Mouse (Mus musculus): Measurements from ENCODE around the gene Rpl28.

- TF ChIP-seq CTCF (IDR thresholded peaks at IDR 0.05; ENCODE audit: control insufficient read depth, insufficient read depth, insufficient read length), result no peak
- no peak for TF ChIP-seq USF1 (IDR thresholded peaks at IDR 0.05; ENCODE audit: low read depth)
- TF ChIP-seq MAX (IDR thresholded peaks at IDR 0.05), result no peak
These were observed 39.7 kb upstream of the Rpl28 start, which contains the start of gene Cox6b2 for GRCm38 (mm10) chr7:4752821-4753570.
